Comparison of ENCODE assay signal across 33 mouse cellular contexts in genomic region chr17:13187621-13188020, GRCm38 (mm10). TPM values are rescaled to one million over a fixed set of nuclear protein-coding genes. Genes with fewer than 3 reads are reported as not detected.
DNase-seq lines count a peak whose midpoint lies in the region; ATAC-seq and TF ChIP-seq lines count a peak whose summit lies in the region.
"Not testable (repeated sequence)": the region's sequence is repeated elsewhere in the genome, so short reads cannot be mapped to it uniquely, and the experiment has no call there.
"Had no signal": no experiment of that assay in that cellular context is flagged by ENCODE, and none has a peak within 500 bp of the region (broad histone marks: within the 10 kb centered on the region; RNA-seq: fewer than 3 reads in every experiment).

No protein-coding gene starts in this region.

- not testable (repeated sequence) for H3K27me3 ChIP-seq in CH12.LX (replicated peaks); embryonic facial prominence, embryonic 10.5 days (replicated peaks; ENCODE audit: low read depth, poor library complexity, severe bottlenecking)

- not testable (repeated sequence) for TF ChIP-seq CTCF in CH12.LX (conservative IDR thresholded peaks at IDR 0.05 in 1 of 2, IDR thresholded peaks at IDR 0.05 in 1 of 2; ENCODE audit: low read depth in 2 of 2, low read length in 2 of 2)

- H3K79me2 ChIP-seq in CH12.LX (replicated peaks; ENCODE audit: control insufficient read depth, extremely low read depth, insufficient read depth, poor library complexity, severe bottlenecking) = not testable (repeated sequence)

- intact Hi-C loops in left cerebral cortex, postnatal 36 days (cut with DNase I) = not testable (repeated sequence)

- not testable (repeated sequence) for H3K4me2 ChIP-seq in CH12.LX (ENCODE audit: insufficient read depth, low read depth, poor library complexity, severe bottlenecking)

- peak; percentile 1; the same call in 1 of the 2 replicates for ATAC-seq in cerebellum, adult (ENCODE audit: insufficient number of reproducible peaks, low FRiP score, low TSS enrichment)

- not testable (repeated sequence) for H3K36me3 ChIP-seq in CH12.LX (replicated peaks in 1 of 2; ENCODE audit: control insufficient read depth in 1 of 2, insufficient read depth in 1 of 2, low read length in 1 of 2); embryonic facial prominence, embryonic 10.5 days (replicated peaks)

- dilution Hi-C loops in CH12.LX (cut with MboI; ENCODE audit: extremely low pct_ligation_motif_present, extremely low pct_unique_long_range_greater_than_20kb, low sequenced_read_pairs) = not testable (repeated sequence)

- TF ChIP-seq EP300 in CH12.LX (IDR thresholded peaks at IDR 0.05; ENCODE audit: low read length) = not testable (repeated sequence)

- not testable (repeated sequence) for TF ChIP-seq POLR2A in CH12.LX (IDR thresholded peaks at IDR 0.05; ENCODE audit: low read depth, low read length)

- in situ Hi-C loops in CH12.LX (cut with MboI; ENCODE audit: low pct_ligation_motif_present, low pct_unique_long_range_greater_than_20kb, low sequenced_read_pairs) = not testable (repeated sequence)

- not testable (repeated sequence) for H3K4me3 ChIP-seq in CH12.LX (replicated peaks in 1 of 3; ENCODE audit: low read depth in 2 of 3, low read length in 2 of 3, poor library complexity in 1 of 3); embryonic facial prominence, embryonic 10.5 days

- H3K9me3 ChIP-seq in CH12.LX (replicated peaks; ENCODE audit: low read length) = not testable (repeated sequence)
- H3K9me3 ChIP-seq in embryonic facial prominence, embryonic 10.5 days = peaks cover 65% of the 10 kb centered on the region

- peaks cover 4 to 16% of the 10 kb centered on the region in 2 experiments for H3K4me1 ChIP-seq in CH12.LX (ENCODE audit: control insufficient read depth in 1 of 2, insufficient read depth in 2 of 2)
- not testable (repeated sequence) for H3K4me1 ChIP-seq in embryonic facial prominence, embryonic 10.5 days

- peak; percentile 63 for DNase-seq in CH12.LX (ENCODE audit: extremely low read depth)
- DNase-seq in embryonic facial prominence, embryonic 10.5 days (ENCODE audit: low spot score) = peak; percentile 7
- DNase-seq in heart, adult 11 months = peak; percentile 88
- peak; percentile 50 to 74 for DNase-seq in layer of hippocampus, adult 18-20 months (ENCODE audit: low spot score in 2 of 2)
- peak; percentile 24 to 31 for DNase-seq in left cerebral cortex, postnatal 36 days (ENCODE audit: low spot score in 2 of 2)
- DNase-seq in right cerebral cortex, postnatal 25 days = peak; percentile 27

- H3K9ac ChIP-seq in CH12.LX (ENCODE audit: insufficient read depth, low read depth) = not testable (repeated sequence)

- 71% methylated on average over 6 of the region's 6 CpGs for WGBS in embryonic facial prominence, embryonic 10.5 days

- not testable (repeated sequence) for H3K27ac ChIP-seq in CH12.LX (ENCODE audit: insufficient read depth, low read depth); embryonic facial prominence, embryonic 10.5 days (replicated peaks)

- TF ChIP-seq RAD21 in CH12.LX (IDR thresholded peaks at IDR 0.05; ENCODE audit: low read depth, low read length) = not testable (repeated sequence)

TF ChIP-seq in CH12.LX, 34 proteins besides CTCF, POLR2A, EP300 and RAD21:
- TF ChIP-seq ETS1 (conservative IDR thresholded peaks at IDR 0.05; ENCODE audit: low read depth, low read length) (peak; percentile 61), BHLHE40 (IDR thresholded peaks at IDR 0.05; ENCODE audit: low read depth, low read length) (peak; percentile 91), MAFK (IDR thresholded peaks at IDR 0.05; ENCODE audit: insufficient replicate concordance, low read length) (peak; percentile 59; the same call in 1 of the 2 replicates)

RNA-seq across cellular contexts. Expression of gene Smok2a, which starts 33.4 kb away (rescaled TPM):
- total RNA-seq in CH12.LX (2012; rRNA removed) (not detected in 2 replicates), CH12.LX (2014; rRNA removed) (not detected in 2 replicates)
- not detected in 2 replicates for polyA plus RNA-seq in CH12.LX (2012; ENCODE audit: insufficient read length, low read depth)
- polyA plus RNA-seq in embryonic facial prominence, embryonic 10.5 days (2016; fragmentation: Nextera tagmentation; extraction: Ambion mirVana) = not detected in 2 replicates
- not detected for total RNA-seq in layer of hippocampus, adult 18-20 months (2021)
- not detected for total RNA-seq in left cerebral cortex, postnatal 36 days (2021)
- total RNA-seq: adrenal gland, adult 8-10 months; adrenal gland, postnatal 4 days; gastrocnemius, adult 18-20 months; gastrocnemius, postnatal 25 days; heart, adult 2 months; heart, postnatal 10 days; hematopoietic stem cell, adult 5-6 weeks; left cerebral cortex, adult 18-20 months; left cerebral cortex, postnatal 25 days; monocyte, adult 5-6 weeks had no signal
- polyA plus RNA-seq: cortical plate, adult 2 months; embryonic facial prominence, embryonic 15.5 days; forebrain, embryonic 14.5 days; frontal cortex, adult 2 months; heart, adult 2 months; heart, embryonic 13.5 days; hindbrain, embryonic 14.5 days; inflammation-experienced regulatory T-cells, adult 6 months; kidney, embryonic 15.5 days; limb, embryonic 14.5 days; liver, embryonic 13.5 days; lung, adult 2 months; midbrain, embryonic 14.5 days; neural tube, embryonic 14.5 days; small intestine, adult 2 months; stomach, embryonic 14.5 days; thymus, postnatal 0 days had no signal

RNA-seq across cellular contexts. Expression of gene Smok2b, which starts 42.4 kb away (rescaled TPM):
- total RNA-seq in CH12.LX (2012; rRNA removed) (not detected in 2 replicates), CH12.LX (2014; rRNA removed) (not detected in 2 replicates)
- not detected in 2 replicates for polyA plus RNA-seq in CH12.LX (2012; ENCODE audit: insufficient read length, low read depth)
- polyA plus RNA-seq in embryonic facial prominence, embryonic 10.5 days (2016; fragmentation: Nextera tagmentation; extraction: Ambion mirVana) = not detected in 2 replicates
- total RNA-seq in layer of hippocampus, adult 18-20 months (2021) = not detected
- total RNA-seq in left cerebral cortex, postnatal 36 days (2021) = not detected
- total RNA-seq: adrenal gland, adult 8-10 months; adrenal gland, postnatal 4 days; gastrocnemius, adult 18-20 months; gastrocnemius, postnatal 25 days; heart, adult 2 months; heart, postnatal 10 days; hematopoietic stem cell, adult 5-6 weeks; left cerebral cortex, postnatal 25 days; monocyte, adult 5-6 weeks had no signal
- polyA plus RNA-seq: cortical plate, adult 2 months; embryonic facial prominence, embryonic 15.5 days; forebrain, embryonic 14.5 days; frontal cortex, adult 2 months; heart, adult 2 months; heart, embryonic 13.5 days; hindbrain, embryonic 14.5 days; inflammation-experienced regulatory T-cells, adult 6 months; kidney, embryonic 15.5 days; limb, embryonic 14.5 days; liver, embryonic 13.5 days; lung, adult 2 months; midbrain, embryonic 14.5 days; neural tube, embryonic 14.5 days; small intestine, adult 2 months; stomach, embryonic 14.5 days; thymus, postnatal 0 days had no signal

RNA-seq across cellular contexts. Expression of gene Unc93a, which starts 56.0 kb away (rescaled TPM):
- total RNA-seq in CH12.LX (2012; rRNA removed) (0.55 and 0.71 TPM in 2 replicates), CH12.LX (2014; rRNA removed) (2.2 and 2.7 TPM in 2 replicates)
- polyA plus RNA-seq in CH12.LX (2012; ENCODE audit: insufficient read length, low read depth) = 2.0 and 2.4 TPM in 2 replicates
- polyA plus RNA-seq in embryonic facial prominence, embryonic 10.5 days (2016; fragmentation: Nextera tagmentation; extraction: Ambion mirVana) = not detected in 2 replicates
- not detected for total RNA-seq in layer of hippocampus, adult 18-20 months (2021)
- under 1 TPM in 1 of 2 experiments, not detected in 1; 0.15 TPM for total RNA-seq in left cerebral cortex, postnatal 36 days (2021)
- total RNA-seq: gastrocnemius, adult 18-20 months; gastrocnemius, postnatal 25 days; heart, adult 2 months; heart, postnatal 10 days; hematopoietic stem cell, adult 5-6 weeks; left cerebral cortex, adult 18-20 months had no signal
- polyA plus RNA-seq: cortical plate, adult 2 months; embryonic facial prominence, embryonic 15.5 days; forebrain, embryonic 14.5 days; heart, embryonic 13.5 days; hindbrain, embryonic 14.5 days; inflammation-experienced regulatory T-cells, adult 6 months; kidney, embryonic 15.5 days; liver, embryonic 13.5 days; midbrain, embryonic 14.5 days; neural tube, embryonic 14.5 days; stomach, embryonic 14.5 days had no signal

Comparison
In these comparisons a context has a peak if more than half of its experiments do, and no peak if none do; other contexts are left out.
1. DNase-seq: peak in every context shown above with its lines; median percentile 88 in heart, adult 11 months; 63 in CH12.LX; 62 in layer of hippocampus, adult 18-20 months; 28 in left cerebral cortex, postnatal 36 days; 27 in right cerebral cortex, postnatal 25 days; 7 in embryonic facial prominence, embryonic 10.5 days.